Mouse (Mus musculus) testis, adult 2 months (tissue): ENCODE data around the gene Gm17334. TPM values are rescaled to one million over a fixed set of nuclear protein-coding genes. Genes with fewer than 3 reads are reported as not detected.

Experiments used
- H3K27ac ChIP-seq: fragments of 200-500 bp; 2 replicates; pipeline ENCODE4 v1.5.1; 2012; ENCODE audit warnings: low read depth, low read length; ENCODE audit not compliant: control insufficient read depth, insufficient read depth
- H3K27me3 ChIP-seq: fragments of 200-500 bp; 2 replicates; pipeline ENCODE4 v1.6.1; 2012; ENCODE audit warnings: mild to moderate bottlenecking, low read length, moderate library complexity; ENCODE audit not compliant: control insufficient read depth, insufficient read depth
- H3K36me3 ChIP-seq: fragments of 200-500 bp; 2 replicates; pipeline ENCODE4 v1.6.1; 2012; ENCODE audit warnings: mild to moderate bottlenecking, low read length; ENCODE audit not compliant: control insufficient read depth, insufficient read depth
- H3K4me1 ChIP-seq: fragments of 200-500 bp; 2 replicates; pipeline ENCODE4 v1.6.1; 2012; ENCODE audit warnings: low read length; ENCODE audit not compliant: control insufficient read depth, insufficient read depth
- H3K4me3 ChIP-seq: fragments of 200-500 bp; 2 replicates; pipeline ENCODE4 v1.5.1; 2012; ENCODE audit warnings: low read depth, mild to moderate bottlenecking, low read length, moderate library complexity, mixed read lengths; ENCODE audit not compliant: control insufficient read depth
- CTCF ChIP-seq: fragments of 200-500 bp; IDR thresholded peaks from 2 replicates; pipeline ENCODE4 v1.5.1; 2012; ENCODE audit warnings: low read depth, mild to moderate bottlenecking, inconsistent platforms, low read length, moderate library complexity; ENCODE audit not compliant: control insufficient read depth, insufficient read depth, insufficient replicate concordance
- POLR2A ChIP-seq: fragments of 200-500 bp; IDR thresholded peaks from 2 replicates; pipeline ENCODE4 v1.6.1; 2012; ENCODE audit warnings: low read depth, mild to moderate bottlenecking, inconsistent platforms, low read length, moderate library complexity; ENCODE audit not compliant: control insufficient read depth
- polyA plus RNA-seq: library from polyadenylated mRNA; depleted of rRNA; stranded (reverse); fragments of >200 nt; gene quantifications from 2 replicates; pipeline ENCODE4 v1.2.3, GENCODE M21; 2012

Gene Gm17334
- polyA plus RNA-seq, 1 experiment, result not detected

DNA sequence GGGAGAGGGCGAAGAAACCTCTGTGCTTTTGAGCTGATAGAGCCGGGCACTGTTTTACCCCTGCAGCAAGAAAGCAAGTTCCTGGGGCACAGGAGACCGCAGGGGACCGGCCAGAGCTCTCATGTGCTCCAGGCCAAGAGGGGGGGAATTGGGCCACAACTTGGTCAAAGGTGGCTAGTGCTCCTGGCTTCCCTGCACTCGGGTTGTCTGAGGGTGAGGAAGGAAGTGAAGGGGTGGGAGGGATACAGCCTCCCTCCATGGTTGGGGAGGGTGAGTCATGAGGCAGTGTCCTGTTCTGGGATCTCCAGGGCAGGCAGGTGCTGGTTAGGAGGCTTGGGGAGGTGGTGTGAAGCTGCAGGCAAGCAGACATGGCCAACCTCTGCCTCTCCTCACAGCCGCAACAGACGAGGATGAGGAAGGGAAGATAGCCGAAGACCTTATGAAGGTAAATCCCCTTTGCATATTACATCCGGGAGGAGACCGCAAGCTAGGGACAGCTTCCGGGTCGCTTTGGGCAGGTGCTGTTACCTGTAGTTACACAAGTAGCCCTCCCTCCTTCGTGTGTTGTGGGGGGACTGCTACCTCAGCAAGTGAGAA is 1.8 kb upstream of the Gm17334 start:
- Histone ChIP-seq H3K27ac (no peak overlapping the region), H3K27me3 (no peaks in the 10 kb centered on the region), H3K36me3 (no peaks in the 10 kb centered on the region), H3K4me1 (peaks cover 8% of the 10 kb centered on the region), H3K4me3 (no peak overlapping the region)
- TF ChIP-seq POLR2A (no peak), CTCF (no peak)

DNA sequence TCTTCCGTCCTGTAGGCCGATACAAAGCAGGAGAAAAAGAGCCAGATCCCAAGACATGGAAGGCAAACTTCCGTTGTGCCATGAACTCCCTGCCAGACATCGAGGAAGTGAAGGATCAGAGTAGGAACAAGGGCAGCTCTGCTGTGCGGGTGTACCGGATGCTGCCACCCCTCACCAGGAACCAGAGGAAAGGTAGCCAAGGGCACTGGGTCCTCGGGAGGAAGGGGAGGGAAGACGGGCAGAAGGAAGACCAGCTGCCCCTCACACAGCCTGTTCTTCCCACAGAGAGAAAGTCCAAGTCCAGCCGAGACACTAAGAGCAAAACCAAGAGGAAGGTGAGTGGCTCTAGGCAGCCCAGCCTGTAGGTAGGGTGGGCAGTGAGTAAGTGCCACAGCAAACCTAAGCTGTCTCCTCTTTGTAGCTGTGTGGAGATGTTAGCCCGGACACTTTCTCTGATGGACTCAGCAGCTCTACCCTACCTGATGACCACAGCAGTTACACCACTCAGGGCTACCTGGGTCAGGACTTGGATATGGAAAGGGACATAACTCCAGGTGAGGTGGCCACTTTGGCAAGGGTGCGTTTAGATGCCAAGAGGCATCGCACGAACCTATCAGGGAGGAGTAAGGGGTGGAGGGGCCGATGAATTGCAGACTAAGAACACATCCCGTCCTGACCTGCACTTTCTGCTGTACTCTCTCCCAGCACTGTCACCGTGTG is 814 bp upstream of the Gm17334 start:
- Histone ChIP-seq H3K27me3 (no peaks in the 10 kb centered on the region), H3K4me3 (no peak overlapping the region), H3K27ac (no peak overlapping the region), H3K4me1 (peaks cover 11% of the 10 kb centered on the region), H3K36me3 (no peaks in the 10 kb centered on the region)
- no peak for TF ChIP-seq POLR2A
- no peak for TF ChIP-seq CTCF

DNA sequence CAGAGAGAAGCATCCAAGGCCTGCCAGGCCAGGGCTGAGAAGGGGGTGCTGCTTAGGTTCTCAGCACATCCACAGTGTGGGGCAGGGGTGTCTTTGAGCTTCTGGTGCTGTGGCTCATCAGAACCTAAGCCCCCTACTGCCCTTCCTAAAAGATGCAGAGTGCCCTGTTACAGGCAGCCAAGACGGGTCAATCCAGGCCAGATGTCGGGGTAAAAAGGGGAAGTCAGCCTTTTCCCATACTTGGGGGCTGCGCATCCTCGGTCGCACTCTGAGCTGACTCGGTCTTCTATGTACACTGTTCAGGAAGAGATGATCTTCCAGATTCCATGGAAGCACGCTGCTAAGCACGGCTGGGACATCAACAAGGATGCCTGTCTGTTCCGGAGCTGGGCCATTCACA is 451 bp downstream of the Gm17334 start:
- Histone ChIP-seq H3K27ac (no peak overlapping the region), H3K36me3 (no peaks in the 10 kb centered on the region), H3K4me3 (no peak overlapping the region), H3K4me1 (peaks cover 11% of the 10 kb centered on the region), H3K27me3 (no peaks in the 10 kb centered on the region)
- TF ChIP-seq POLR2A (no peak), CTCF (no peak)

DNA sequence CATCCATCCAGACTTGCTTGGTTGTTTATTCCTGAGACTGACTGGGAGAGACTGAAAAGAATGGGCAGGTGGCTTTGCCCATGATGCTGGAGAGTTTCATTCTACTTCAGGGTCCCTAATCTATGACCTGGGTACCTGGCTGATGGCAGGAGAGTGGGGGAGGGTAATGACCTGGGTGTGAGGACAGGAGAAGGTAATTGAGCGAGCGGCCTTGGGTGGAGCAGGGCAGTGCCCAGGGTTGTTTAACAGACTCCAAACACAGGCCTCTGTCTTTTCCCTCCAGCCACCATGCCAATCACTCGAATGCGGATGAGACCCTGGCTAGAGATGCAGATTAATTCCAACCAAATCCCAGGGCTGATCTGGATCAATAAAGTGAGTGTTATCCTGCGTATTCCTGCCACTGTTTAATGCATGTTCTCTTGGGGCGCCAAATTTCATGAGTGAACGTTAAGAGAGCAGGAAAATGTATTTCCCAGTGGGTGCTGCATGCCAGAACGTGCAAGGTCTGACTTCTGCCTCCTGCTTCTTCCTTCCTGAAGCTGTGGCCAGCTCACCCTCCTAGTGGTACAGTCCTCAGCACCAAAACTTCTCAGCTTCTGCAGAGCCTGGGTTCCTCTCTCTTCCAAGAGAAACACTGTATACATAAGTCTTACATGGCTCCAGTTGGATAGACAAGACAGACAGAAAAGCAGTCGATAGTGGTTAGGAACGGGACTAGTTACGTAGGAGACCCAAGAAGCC is 1.8 kb downstream of the Gm17334 start:
- no peak overlapping the region for H3K4me3 ChIP-seq
- peaks cover 11% of the 10 kb centered on the region for H3K4me1 ChIP-seq
- H3K36me3 ChIP-seq, result no peaks in the 10 kb centered on the region
- H3K27ac ChIP-seq, result no peak overlapping the region
- no peak for TF ChIP-seq POLR2A
- TF ChIP-seq CTCF, result no peak
- no peaks in the 10 kb centered on the region for H3K27me3 ChIP-seq

- Histone ChIP-seq H3K27ac (peak overlapping the region; percentile 80), H3K27me3 (no peaks in the 10 kb centered on the region), H3K4me1 (peaks cover 11% of the 10 kb centered on the region), H3K36me3 (no peaks in the 10 kb centered on the region), H3K4me3 (peak overlapping the region; percentile 94)
- TF ChIP-seq CTCF, result no peak
- no peak for TF ChIP-seq POLR2A
Measured at GRCm38 (mm10) chr11:53770125-53770791, 2.7 kb downstream of the Gm17334 start.

- H3K27ac ChIP-seq, result peak within 1 kb of the TSS; percentile 80
- H3K27me3 ChIP-seq, result no peaks in the 10 kb centered on the region
- peaks cover 11% of the 10 kb centered on the region for H3K4me1 ChIP-seq
- TF ChIP-seq POLR2A (peak; percentile 50; the same call in 1 of the 2 replicates), CTCF (no peak)
- H3K36me3 ChIP-seq, result no peaks in the 10 kb centered on the region
- peak within 1 kb of the TSS; percentile 94 for H3K4me3 ChIP-seq
Measured at GRCm38 (mm10) chr11:53769760-53770124, 3.2 kb downstream of the Gm17334 start, which contains the start of gene Irf1. Irf1 (plus strand) TSS chr11:53770014.

- no peaks in the 10 kb centered on the region for H3K36me3 ChIP-seq
- H3K27me3 ChIP-seq, result no peaks in the 10 kb centered on the region
- peaks cover 11% of the 10 kb centered on the region for H3K4me1 ChIP-seq
- TF ChIP-seq CTCF, result no peak
- no peak for TF ChIP-seq POLR2A
- H3K27ac ChIP-seq, result peak overlapping the region; percentile 7; the same call in 1 of the 2 replicates
- no peak overlapping the region for H3K4me3 ChIP-seq
Measured at GRCm38 (mm10) chr11:53769185-53769576, 3.8 kb downstream of the Gm17334 start.
